Mouse (Mus musculus): ENCODE results near the gene Tmod1.

Tmod1 gene

DNA sequence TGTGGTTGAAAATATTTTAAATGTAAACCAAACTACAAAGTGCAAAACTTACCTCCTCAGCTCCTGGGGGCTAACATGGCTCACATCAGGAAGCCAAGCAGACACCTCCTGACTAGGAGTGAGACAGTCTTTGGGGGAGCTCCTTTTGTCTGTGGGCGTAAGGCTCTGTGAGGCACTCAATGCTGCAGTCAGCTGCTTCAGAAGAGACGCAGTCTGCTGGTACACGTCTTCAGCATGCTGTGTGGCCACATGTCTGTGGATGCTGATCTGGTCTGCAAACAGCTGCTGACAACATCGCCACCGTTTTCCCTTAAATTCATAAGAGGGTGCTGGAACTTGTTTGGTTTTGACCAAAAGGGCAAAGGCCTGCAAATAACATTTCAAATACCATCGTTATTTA, 93.1 kb downstream of the Tmod1 start:
- no peak for DNase-seq (ENCODE audit: low spot score in 2 of 2)

DNA sequence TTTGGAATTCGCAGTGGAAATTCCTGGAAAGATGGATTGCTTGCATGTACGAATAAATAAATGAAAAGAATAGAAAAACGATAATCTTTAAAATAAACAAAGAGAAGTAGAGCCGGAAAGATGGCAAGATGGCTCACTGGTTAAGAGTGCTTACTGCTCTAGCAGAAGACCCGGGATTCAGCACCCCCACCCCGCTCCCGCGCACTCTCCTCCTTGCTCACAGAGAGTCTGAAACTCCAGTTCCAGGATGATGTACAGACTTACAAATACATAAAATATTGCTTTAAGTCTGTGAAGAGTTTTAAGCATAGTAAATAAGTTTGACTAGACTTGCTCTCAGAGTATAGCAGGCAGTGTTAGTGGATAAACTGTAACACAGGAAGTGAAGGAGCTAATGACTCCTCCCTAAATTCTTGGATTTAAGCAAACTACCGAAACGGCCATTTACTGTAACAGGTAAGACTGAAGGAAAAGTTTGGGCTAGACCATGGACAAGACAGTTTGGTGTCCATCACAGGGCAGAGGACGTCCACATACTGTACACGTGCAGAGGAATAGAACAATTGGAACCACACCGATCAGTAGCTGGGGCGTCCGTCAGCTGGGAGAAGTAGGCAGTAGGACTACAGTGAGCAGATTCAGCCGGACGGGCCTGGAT, 99.0 kb downstream of the Tmod1 start:
- no peak for DNase-seq (ENCODE audit: low spot score in 2 of 2)

DNA sequence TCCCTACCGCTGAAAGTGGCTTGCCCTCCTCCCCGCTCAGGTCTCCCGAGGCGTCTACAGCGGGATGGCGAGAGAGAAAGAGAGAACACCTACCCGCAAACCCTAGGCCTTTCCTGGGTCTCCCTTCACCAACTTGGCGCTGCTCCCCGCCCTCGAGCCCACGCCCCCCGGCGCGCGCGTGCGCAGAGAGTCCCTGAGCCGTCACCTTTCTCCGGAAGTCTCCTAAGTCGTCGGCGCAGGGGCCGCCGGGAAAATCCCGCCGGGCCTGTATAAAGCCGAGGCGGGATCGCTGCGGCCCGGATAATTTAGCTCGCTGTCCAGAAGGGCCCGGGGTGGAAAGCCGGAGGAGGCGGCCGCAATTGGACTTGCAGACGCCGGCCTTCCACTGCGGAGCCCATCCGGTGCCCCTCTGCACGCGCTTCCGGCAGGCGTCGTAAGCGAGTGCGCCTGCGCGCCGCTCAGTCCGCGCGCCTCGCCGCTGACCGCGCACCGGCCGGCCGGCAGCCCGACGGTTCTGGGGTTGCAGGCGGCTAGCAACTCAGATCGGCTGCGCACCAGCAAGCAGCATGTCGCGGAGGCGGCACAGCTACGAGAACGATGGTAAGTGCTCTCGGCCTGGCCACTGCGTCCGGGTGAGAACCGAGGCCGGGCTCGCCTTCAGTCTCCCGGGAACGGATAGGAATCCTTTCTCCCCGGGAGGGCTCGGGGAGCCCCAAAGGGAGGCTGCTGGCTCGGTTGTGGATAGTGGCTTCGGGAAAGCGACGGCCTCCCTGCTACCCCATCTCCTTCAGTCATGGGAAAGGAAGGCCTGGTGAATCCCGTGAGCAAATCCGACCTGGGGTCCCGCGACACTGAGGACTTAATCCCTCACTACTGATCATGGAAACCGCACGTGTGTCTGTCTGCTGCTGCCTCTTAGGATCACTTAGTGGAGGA, 99.8 kb downstream of the Tmod1 start, which contains the start of the genes Ncbp1 and Tstd2:
Gene Ncbp1 (plus strand): TSS at position 327 of the 936 bp plus-strand sequence.
Gene Tstd2 (minus strand): TSS at position 408 of the 936 bp plus-strand sequence.
- DNase-seq (ENCODE audit: low spot score in 2 of 2) = peak; percentile 77 to 91

DNA sequence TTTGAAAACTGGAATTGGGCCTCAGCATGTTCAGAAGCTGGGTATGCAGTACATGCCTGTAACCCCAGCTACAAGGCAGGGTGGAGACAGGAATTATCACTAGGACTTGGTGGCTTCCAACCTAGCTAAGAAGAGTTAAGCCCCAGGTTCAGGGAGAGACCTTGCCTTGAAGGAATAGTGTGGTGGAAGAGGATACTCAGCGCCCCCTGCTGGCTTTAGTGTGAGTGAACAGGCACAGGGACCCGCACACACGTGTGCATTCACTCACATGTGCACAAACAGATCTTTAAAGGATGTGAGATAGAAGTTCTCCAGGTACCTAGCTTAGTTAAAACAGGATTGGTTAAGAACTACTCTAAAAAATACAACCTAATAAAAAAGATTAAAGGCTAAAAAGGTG, 105.6 kb downstream of the Tmod1 start:
- no peak for DNase-seq (ENCODE audit: low spot score in 2 of 2)

DNA sequence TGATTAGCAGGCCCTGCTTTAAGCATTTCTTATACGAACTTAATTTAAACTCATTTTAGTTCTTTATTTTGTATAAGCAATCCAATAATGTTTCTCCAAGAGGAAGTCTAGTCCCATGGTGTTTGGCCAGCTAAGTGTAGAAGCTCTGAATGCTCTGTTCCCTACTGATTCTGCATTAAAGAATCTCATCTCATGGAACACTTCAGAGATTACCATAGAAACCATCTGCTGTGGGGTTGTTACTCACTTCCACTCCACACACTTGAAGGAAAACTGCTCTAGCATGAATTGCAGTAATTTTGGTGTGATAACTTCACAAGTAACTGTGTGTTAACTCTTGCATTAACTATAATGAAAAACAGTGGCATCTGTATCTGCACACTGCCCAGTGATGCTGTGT, 108.1 kb downstream of the Tmod1 start:
- no peak for DNase-seq (ENCODE audit: low spot score in 2 of 2)

DNA sequence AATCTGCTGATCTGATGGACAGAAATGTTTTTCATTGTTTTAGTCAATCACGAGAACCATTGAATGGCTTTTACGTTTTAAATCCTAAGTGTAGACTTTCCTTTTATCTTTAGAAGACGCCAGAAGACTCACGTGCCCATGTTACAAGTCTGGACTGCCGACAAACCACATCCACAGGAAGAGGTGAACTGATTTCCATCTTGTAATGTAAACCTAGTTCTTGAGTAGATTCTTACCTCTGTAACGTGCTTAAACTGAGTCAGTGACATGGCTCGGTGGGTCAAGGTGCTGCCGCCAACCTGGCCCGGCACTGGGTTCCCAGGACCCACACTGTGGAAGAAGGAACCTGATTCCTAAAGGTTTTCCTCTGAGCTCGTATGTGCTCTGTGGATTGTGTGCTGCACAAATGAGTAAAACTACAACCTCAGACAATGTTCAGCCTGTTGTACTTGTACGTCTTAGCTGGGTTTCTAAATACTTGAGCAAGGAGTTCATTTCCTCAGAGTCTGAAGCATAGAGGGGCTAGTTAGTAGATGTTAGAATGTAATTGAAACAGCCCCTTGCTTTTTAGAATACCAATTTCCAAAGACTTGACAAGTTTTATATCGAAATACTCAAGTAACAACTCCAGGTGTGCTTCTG, 113.3 kb downstream of the Tmod1 start:
- DNase-seq (ENCODE audit: low spot score in 2 of 2) = no peak

DNA sequence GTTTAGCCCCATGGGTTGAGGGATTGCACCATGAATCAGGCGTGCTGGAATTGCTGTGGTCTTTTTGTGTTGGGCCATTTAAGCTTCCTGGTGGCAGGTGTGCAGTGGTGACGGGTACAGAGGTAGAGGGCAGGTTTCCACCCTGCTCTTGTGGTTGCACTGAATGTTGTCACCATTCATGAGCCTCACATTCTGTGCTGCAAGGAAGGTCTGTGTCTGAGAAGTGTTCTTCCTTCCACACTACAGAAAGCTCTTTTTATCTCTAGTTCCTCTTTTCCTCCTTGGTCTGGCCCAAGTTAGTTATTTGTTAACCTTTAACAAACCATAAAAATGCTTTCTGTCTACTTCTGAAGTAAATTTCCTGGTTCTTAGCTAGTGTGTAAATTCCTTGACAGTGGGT, 125.3 kb downstream of the Tmod1 start:
- no peak for DNase-seq (ENCODE audit: low spot score in 2 of 2)
